In genomic region chr1:162181187-162181975, GRCm38 (mm10) we compare ENCODE assay signal across 13 mouse cellular contexts.
DNase-seq lines count a peak whose midpoint lies in the region; ATAC-seq and TF ChIP-seq lines count a peak whose summit lies in the region.
"Had no signal": no experiment of that assay in that cellular context is flagged by ENCODE, and none has a peak within 500 bp of the region (broad histone marks: within the 10 kb centered on the region; RNA-seq: fewer than 3 reads in every experiment).

No protein-coding gene starts in this region.

- H3K36me3 ChIP-seq in liver, embryonic 14.5 days (replicated peaks; ENCODE audit: control insufficient read depth, insufficient read depth, low read depth), result no peaks in the 10 kb centered on the region
- no peaks in the 10 kb centered on the region for H3K36me3 ChIP-seq in limb, embryonic 10.5 days
- H3K36me3 ChIP-seq in stomach, embryonic 16.5 days (ENCODE audit: control insufficient read depth, insufficient read depth, low read length), result no peaks in the 10 kb centered on the region
- H3K36me3 ChIP-seq: hindbrain, embryonic 15.5 days had no signal

- no peaks in the 10 kb centered on the region for H3K9me3 ChIP-seq in liver, embryonic 14.5 days (ENCODE audit: control insufficient read depth, low read length)
- H3K9me3 ChIP-seq in limb, embryonic 10.5 days (replicated peaks), result no peaks in the 10 kb centered on the region
- no peaks in the 10 kb centered on the region for H3K9me3 ChIP-seq in stomach, embryonic 16.5 days (replicated peaks; ENCODE audit: control insufficient read depth, low read length)
- H3K9me3 ChIP-seq: hindbrain, embryonic 15.5 days had no signal

- H3K27ac ChIP-seq in liver, embryonic 14.5 days, result no peak overlapping the region
- peak overlapping the region; percentile 59; the same call in 1 of the 2 replicates for H3K27ac ChIP-seq in limb, embryonic 10.5 days
- peak overlapping the region; percentile 5 for H3K27ac ChIP-seq in stomach, embryonic 16.5 days (ENCODE audit: low read length)
- H3K27ac ChIP-seq: hindbrain, embryonic 15.5 days had no signal

- TF ChIP-seq EP300 in liver, embryonic 14.5 days (IDR thresholded peaks at IDR 0.05; ENCODE audit: low read depth), result no peak

- no peak overlapping the region for H3K9ac ChIP-seq in liver, embryonic 14.5 days (replicated peaks)
- H3K9ac ChIP-seq in stomach, embryonic 16.5 days (ENCODE audit: low read length), result no peak overlapping the region
- H3K9ac ChIP-seq: forebrain, postnatal 0 days; hindbrain, embryonic 15.5 days had no signal

- no peak for ATAC-seq in liver, embryonic 14.5 days (ENCODE audit: insufficient read depth)
- ATAC-seq in stomach, embryonic 16.5 days (ENCODE audit: insufficient read depth, low FRiP score), result no peak
- ATAC-seq: forebrain, postnatal 0 days had no signal

- no peak overlapping the region for H3K4me3 ChIP-seq in liver, embryonic 14.5 days (ENCODE audit: insufficient read depth in 1 of 2, low read depth in 2 of 2, low read length in 2 of 2)
- no peak overlapping the region for H3K4me3 ChIP-seq in limb, embryonic 10.5 days
- H3K4me3 ChIP-seq in stomach, embryonic 16.5 days (replicated peaks; ENCODE audit: low read length), result no peak overlapping the region
- H3K4me3 ChIP-seq: hindbrain, embryonic 15.5 days had no signal

- intact Hi-C loops in heart, postnatal 25 days (cut with DNase I), result no loop called here
- intact Hi-C loops in left cerebral cortex, postnatal 10 days (cut with DNase I), result no loop called here

- 0 out of 2 replicates have a peak, but pooled peaks have one; percentile 15 for TF ChIP-seq CTCF in liver, embryonic 14.5 days (IDR thresholded peaks at IDR 0.05; ENCODE audit: low read depth)

- no peak overlapping the region for H3K4me2 ChIP-seq in liver, embryonic 14.5 days (ENCODE audit: low read depth)
- H3K4me2 ChIP-seq in stomach, embryonic 16.5 days (ENCODE audit: low read depth, low read length), result no peak overlapping the region
- H3K4me2 ChIP-seq: hindbrain, embryonic 15.5 days had no signal

- H3K27me3 ChIP-seq in liver, embryonic 14.5 days (ENCODE audit: control insufficient read depth, insufficient read depth, low read length), result no peaks in the 10 kb centered on the region
- no peaks in the 10 kb centered on the region for H3K27me3 ChIP-seq in limb, embryonic 10.5 days (ENCODE audit: low read depth, poor library complexity, severe bottlenecking)
- no peaks in the 10 kb centered on the region for H3K27me3 ChIP-seq in stomach, embryonic 16.5 days (ENCODE audit: control insufficient read depth, insufficient read depth, low read length)
- H3K27me3 ChIP-seq: hindbrain, embryonic 15.5 days had no signal

- H3K4me1 ChIP-seq in liver, embryonic 14.5 days (replicated peaks; ENCODE audit: control insufficient read depth in 2 of 2, insufficient read depth in 2 of 2, low read length in 1 of 2), result no peaks in the 10 kb centered on the region
- peaks cover 57% of the 10 kb centered on the region for H3K4me1 ChIP-seq in limb, embryonic 10.5 days
- H3K4me1 ChIP-seq in stomach, embryonic 16.5 days (ENCODE audit: control insufficient read depth, insufficient read depth, low read length), result peaks cover 23% of the 10 kb centered on the region

- 51% methylated on average over 7 of the region's 7 CpGs for WGBS in liver, embryonic 14.5 days (ENCODE audit: insufficient replicate concordance)
- WGBS in limb, embryonic 10.5 days, result 80% methylated on average over 7 of the region's 7 CpGs
- 71% methylated on average over 7 of the region's 7 CpGs for WGBS in stomach, embryonic 16.5 days

- peak; percentile 73 for DNase-seq in heart, adult 11 months
- no peak for DNase-seq in heart, postnatal 25 days (ENCODE audit: low spot score)
- DNase-seq in liver, embryonic 14.5 days (ENCODE audit: low read depth in 3 of 3, low spot score in 3 of 3), result no peak
- no peak for DNase-seq in liver
- no peak for DNase-seq in limb, embryonic 10.5 days (ENCODE audit: low spot score)
- no peak for DNase-seq in embryo, embryonic 11 days
- DNase-seq in left cerebral cortex, postnatal 10 days (ENCODE audit: extremely low spot score in 1 of 2, low spot score in 2 of 2), result no peak
- DNase-seq: cerebellum, adult 2 months; forebrain, postnatal 0 days; left cerebral cortex, postnatal 4 days; lung, postnatal 4 days had no signal
